ENCODE assay signal across 8 mouse cellular contexts in genomic region chr7:16311453-16312004, GRCm38 (mm10). TPM values are rescaled to one million over a fixed set of nuclear protein-coding genes. Genes with fewer than 3 reads are reported as not detected.
DNase-seq lines count a peak whose midpoint lies in the region; ATAC-seq and TF ChIP-seq lines count a peak whose summit lies in the region.

No protein-coding gene starts in this region.

- WGBS in embryonic facial prominence, embryonic 13.5 days, result under 1% methylated on average over 14 of the region's 14 CpGs
- WGBS in limb, embryonic 15.5 days, result under 1% methylated on average over 14 of the region's 14 CpGs

- H3K79me2 ChIP-seq in MEL (ENCODE audit: control insufficient read depth, insufficient read depth, low read length, poor library complexity) (peaks cover 14% of the 10 kb centered on the region), myocyte (ENCODE audit: control insufficient read depth, insufficient read depth) (peaks cover 23% of the 10 kb centered on the region)

- no peak for ATAC-seq in embryonic facial prominence, embryonic 13.5 days (ENCODE audit: insufficient number of reproducible peaks, insufficient read depth, low FRiP score, low TSS enrichment, low read depth)
- no peak for ATAC-seq in limb, embryonic 15.5 days (ENCODE audit: insufficient number of reproducible peaks, low FRiP score, low TSS enrichment, low read depth)

- no peak for TF ChIP-seq EP300 in MEL (IDR thresholded peaks at IDR 0.05; ENCODE audit: low read depth in 1 of 2, low read length in 2 of 2)

- TF ChIP-seq CTCF in MEL (IDR thresholded peaks at IDR 0.05 in 2 of 3, conservative IDR thresholded peaks at IDR 0.05 in 1 of 3; ENCODE audit: control insufficient read depth in 1 of 3, insufficient read depth in 1 of 3, low read depth in 2 of 3, low read length in 3 of 3, poor library complexity in 1 of 3, severe bottlenecking in 1 of 3), result no peak

- H3K9ac ChIP-seq in MEL (ENCODE audit: control insufficient read depth, low read depth, low read length, poor library complexity, severe bottlenecking), result peak overlapping the region; percentile 88
- H3K9ac ChIP-seq in embryonic facial prominence, embryonic 13.5 days, result peak overlapping the region; percentile 80
- H3K9ac ChIP-seq in limb, embryonic 15.5 days, result peak overlapping the region; percentile 64

- H3K4me3 ChIP-seq in MEL (ENCODE audit: control insufficient read depth in 1 of 2, insufficient read depth in 1 of 2, low read depth in 2 of 2, low read length in 2 of 2) (peak overlapping the region; percentile 65 to 87), myocyte (peak overlapping the region; percentile 96)
- H3K4me3 ChIP-seq in embryonic facial prominence, embryonic 13.5 days, result peak overlapping the region; percentile 68
- peak overlapping the region; percentile 65 for H3K4me3 ChIP-seq in limb, embryonic 15.5 days

- H3K36me3 ChIP-seq in MEL (ENCODE audit: control insufficient read depth in 1 of 2, insufficient read depth in 2 of 2, low read length in 2 of 2) (peaks cover 0 to 5% of the 10 kb centered on the region in 2 experiments; a peak in 2 of 4 replicates), myocyte (ENCODE audit: control insufficient read depth, insufficient read depth) (peaks cover 7% of the 10 kb centered on the region)
- no peaks in the 10 kb centered on the region for H3K36me3 ChIP-seq in embryonic facial prominence, embryonic 13.5 days
- no peaks in the 10 kb centered on the region for H3K36me3 ChIP-seq in limb, embryonic 15.5 days

- TF ChIP-seq POLR2A in MEL (IDR thresholded peaks at IDR 0.05; ENCODE audit: control insufficient read depth in 1 of 2, insufficient read depth in 1 of 2, low read depth in 1 of 2, low read length in 2 of 2, poor library complexity in 1 of 2) (no peak), myocyte (IDR thresholded peaks at IDR 0.05; ENCODE audit: insufficient read length, low read depth) (peak; percentile 72)

- peaks cover 4 to 15% of the 10 kb centered on the region in 2 experiments; a peak in 3 of 4 replicates for H3K4me1 ChIP-seq in MEL (ENCODE audit: control insufficient read depth in 1 of 2, insufficient read depth in 2 of 2, low read length in 2 of 2)
- peaks cover 55% of the 10 kb centered on the region for H3K4me1 ChIP-seq in embryonic facial prominence, embryonic 13.5 days
- H3K4me1 ChIP-seq in limb, embryonic 15.5 days, result peaks cover 60% of the 10 kb centered on the region

- peak overlapping the region; percentile 95 for H3ac ChIP-seq in myocyte (ENCODE audit: control insufficient read depth, insufficient read length)

- intact Hi-C loops in heart, postnatal 36 days (cut with DNase I), result no loop called here

- no peak for TF ChIP-seq RAD21 in MEL (IDR thresholded peaks at IDR 0.05; ENCODE audit: low read depth, low read length)

- no peaks in the 10 kb centered on the region for H3K27me3 ChIP-seq in MEL (ENCODE audit: control insufficient read depth in 1 of 2, insufficient read depth in 2 of 2, low read length in 2 of 2)
- H3K27me3 ChIP-seq in embryonic facial prominence, embryonic 13.5 days, result peaks cover 35% of the 10 kb centered on the region
- H3K27me3 ChIP-seq in limb, embryonic 15.5 days, result peaks cover 17% of the 10 kb centered on the region
- no peaks in the 10 kb centered on the region for H3K27me3 ChIP-seq in myocyte (ENCODE audit: control insufficient read depth, insufficient read depth, insufficient read length)

- H3K27ac ChIP-seq in MEL (ENCODE audit: control insufficient read depth, low read depth, low read length), result peak overlapping the region; percentile 65
- peak overlapping the region; percentile 91; the same call in 1 of the 2 replicates for H3K27ac ChIP-seq in embryonic facial prominence, embryonic 13.5 days
- peak overlapping the region; percentile 95 for H3K27ac ChIP-seq in limb, embryonic 15.5 days

- H3K9me3 ChIP-seq in MEL (replicated peaks; ENCODE audit: insufficient read depth, low read length), result no peaks in the 10 kb centered on the region
- H3K9me3 ChIP-seq in embryonic facial prominence, embryonic 13.5 days, result no peaks in the 10 kb centered on the region
- no peaks in the 10 kb centered on the region for H3K9me3 ChIP-seq in limb, embryonic 15.5 days

- H3K4me2 ChIP-seq in embryonic facial prominence, embryonic 13.5 days, result peak overlapping the region; percentile 99
- H3K4me2 ChIP-seq in limb, embryonic 15.5 days, result peak overlapping the region; percentile 98
- H3K4me2 ChIP-seq in myocyte (ENCODE audit: low read depth), result peak overlapping the region; percentile 80

- peak; percentile 32 for DNase-seq in layer of hippocampus, adult 9-11 months
- DNase-seq in layer of hippocampus, postnatal 25 days (ENCODE audit: extremely low spot score in 1 of 2, low spot score in 1 of 2), result no peak
- peak; percentile 73 for DNase-seq in MEL (ENCODE audit: low read depth, low spot score)
- peak; percentile 43 to 56 for DNase-seq in heart, postnatal 36 days
- DNase-seq in MN1 (ENCODE audit: low spot score), result no peak

TF ChIP-seq in MEL, 35 proteins besides CTCF, POLR2A, EP300 and RAD21:
- TF ChIP-seq E2F4 (IDR thresholded peaks at IDR 0.05; ENCODE audit: borderline replicate concordance, low read depth, low read length), result no peak
- no peak for TF ChIP-seq ETS1 (IDR thresholded peaks at IDR 0.05; ENCODE audit: low read depth, low read length)
- TF ChIP-seq MAZ (IDR thresholded peaks at IDR 0.05; ENCODE audit: low read depth, low read length), result no peak; the same call in 1 of the 2 replicates
- no peak for TF ChIP-seq NELFE (IDR thresholded peaks at IDR 0.05; ENCODE audit: low read depth, low read length)
- no peak for TF ChIP-seq MEF2A (IDR thresholded peaks at IDR 0.05; ENCODE audit: extremely low read depth, insufficient replicate concordance, low read depth, low read length, poor library complexity, severe bottlenecking)

TF ChIP-seq in myocyte, 11 proteins besides CTCF, POLR2A, EP300 and RAD21:
- TF ChIP-seq MYOD1 (IDR thresholded peaks at IDR 0.05; ENCODE audit: control insufficient read depth in 1 of 3, insufficient read length in 2 of 3, low read depth in 2 of 3), result no peak
- TF ChIP-seq POLR2AphosphoS2 (IDR thresholded peaks at IDR 0.05; ENCODE audit: insufficient read length, low read depth), result peak; percentile 89
- TF ChIP-seq SRF (IDR thresholded peaks at IDR 0.05; ENCODE audit: control insufficient read depth, insufficient read length, low read depth), result no peak
TF ChIP-seq in myocyte: peak in this region for 1.

RNA-seq across cellular contexts. Expression of gene Bbc3, which starts 3.3 kb away (rescaled TPM):
- total RNA-seq in layer of hippocampus, postnatal 25 days (2021), result 10 to 100 TPM; 14.0 to 20.0 TPM
- 2.9 and 4.4 TPM in 2 replicates for total RNA-seq in MEL (2012; rRNA removed)
- 1 to 10 TPM in 1 of 2 experiments, not detected in 1; 9.3 TPM for polyA plus RNA-seq in MEL (2012; ENCODE audit: insufficient read depth in 1 of 2, insufficient read length in 2 of 2, low read depth in 1 of 2, low replicate concordance in 2 of 2, missing spikeins in 1 of 2)
- 4.8 and 5.2 TPM in 2 replicates for polyA plus RNA-seq in embryonic facial prominence, embryonic 13.5 days (2015; fragmentation: Nextera tagmentation; extraction: Ambion mirVana)
- total RNA-seq in heart, postnatal 36 days (2021), result 1 to 10 TPM; 3.1 to 5.0 TPM
- polyA plus RNA-seq in limb, embryonic 15.5 days (2015; fragmentation: Nextera tagmentation; extraction: Ambion mirVana), result 6.4 and 7.0 TPM in 2 replicates
- 34.6 TPM for polyA plus RNA-seq in myocyte (2012; fragmentation: generic; extraction: Trizol)

RNA-seq across cellular contexts. Expression of gene Ccdc9, which starts 24.9 kb away (rescaled TPM):
- 10 to 100 TPM; 59.6 to 77.3 TPM for total RNA-seq in layer of hippocampus, postnatal 25 days (2021)
- total RNA-seq in MEL (2012; rRNA removed), result 57.4 and 63.6 TPM in 2 replicates
- polyA plus RNA-seq in MEL (2012; ENCODE audit: insufficient read depth in 1 of 2, insufficient read length in 2 of 2, low read depth in 1 of 2, low replicate concordance in 2 of 2, missing spikeins in 1 of 2), result 10 to 100 TPM in 1 of 2 experiments, not detected in 1; 97.1 TPM
- 31.0 and 32.9 TPM in 2 replicates for polyA plus RNA-seq in embryonic facial prominence, embryonic 13.5 days (2015; fragmentation: Nextera tagmentation; extraction: Ambion mirVana)
- total RNA-seq in heart, postnatal 36 days (2021), result 10 to 100 TPM; 34.6 to 36.9 TPM
- 26.6 and 27.0 TPM in 2 replicates for polyA plus RNA-seq in limb, embryonic 15.5 days (2015; fragmentation: Nextera tagmentation; extraction: Ambion mirVana)
- 48.4 TPM for polyA plus RNA-seq in myocyte (2012; fragmentation: generic; extraction: Trizol)

RNA-seq across cellular contexts. Expression of gene Inafm1, which starts 38.1 kb away (rescaled TPM):
- total RNA-seq in layer of hippocampus, postnatal 25 days (2021), result 10 to 100 TPM; 29.4 to 34.2 TPM
- 38.0 and 50.7 TPM in 2 replicates for total RNA-seq in MEL (2012; rRNA removed)
- polyA plus RNA-seq in MEL (2012; ENCODE audit: insufficient read depth in 1 of 2, insufficient read length in 2 of 2, low read depth in 1 of 2, low replicate concordance in 2 of 2, missing spikeins in 1 of 2), result 10 to 100 TPM in 1 of 2 experiments, not detected in 1; 87.6 TPM
- polyA plus RNA-seq in embryonic facial prominence, embryonic 13.5 days (2015; fragmentation: Nextera tagmentation; extraction: Ambion mirVana), result 23.9 and 24.3 TPM in 2 replicates
- 10 to 100 TPM; 17.0 to 17.8 TPM for total RNA-seq in heart, postnatal 36 days (2021)
- polyA plus RNA-seq in limb, embryonic 15.5 days (2015; fragmentation: Nextera tagmentation; extraction: Ambion mirVana), result 23.9 and 28.1 TPM in 2 replicates
- polyA plus RNA-seq in myocyte (2012; fragmentation: generic; extraction: Trizol), result 12.1 TPM

RNA-seq across cellular contexts. Expression of gene C5ar1, which starts 52.2 kb away (rescaled TPM):
- 1 to 10 TPM; 1.1 TPM for total RNA-seq in layer of hippocampus, postnatal 25 days (2021)
- total RNA-seq in MEL (2012; rRNA removed), result not detected in 2 replicates
- not detected for polyA plus RNA-seq in MEL (2012; ENCODE audit: insufficient read depth in 1 of 2, insufficient read length in 2 of 2, low read depth in 1 of 2, low replicate concordance in 2 of 2, missing spikeins in 1 of 2)
- 1.4 and 1.5 TPM in 2 replicates for polyA plus RNA-seq in embryonic facial prominence, embryonic 13.5 days (2015; fragmentation: Nextera tagmentation; extraction: Ambion mirVana)
- 1 to 10 TPM; 6.4 to 7.8 TPM for total RNA-seq in heart, postnatal 36 days (2021)
- 5.3 and 5.4 TPM in 2 replicates for polyA plus RNA-seq in limb, embryonic 15.5 days (2015; fragmentation: Nextera tagmentation; extraction: Ambion mirVana)
- not detected for polyA plus RNA-seq in myocyte (2012; fragmentation: generic; extraction: Trizol)

Comparison
In these comparisons a context has a peak if more than half of its experiments do, and no peak if none do; other contexts are left out.
1. DNase-seq: peak in layer of hippocampus, adult 9-11 months (single experiment), MEL (single experiment) and heart, postnatal 36 days (2 of 2); none in layer of hippocampus, postnatal 25 days (0 of 2) and MN1 (single experiment).
2. Peak in every context shown above with its lines, with median percentiles within 50 percentile points of each other: H3K27ac ChIP-seq, H3K4me3 ChIP-seq, H3K9ac ChIP-seq and H3K4me2 ChIP-seq.